Mouse (Mus musculus) cerebellum, adult 2 months (tissue): Measurements from ENCODE around the gene Prkag2.

ENCODE experiments used
- CTCF ChIP-seq: fragments of 200-500 bp; IDR thresholded peaks from 2 replicates; pipeline ENCODE4 v1.5.1; 2011; ENCODE audit warnings: low read depth, mild to moderate bottlenecking, control low read depth, low read length, moderate library complexity, borderline replicate concordance; ENCODE audit not compliant: insufficient read depth
- POLR2A ChIP-seq: fragments of 200-500 bp; IDR thresholded peaks from 2 replicates; pipeline ENCODE4 v1.6.1; 2011; ENCODE audit warnings: low read length, control low read depth, borderline replicate concordance; ENCODE audit not compliant: insufficient read depth

DNA sequence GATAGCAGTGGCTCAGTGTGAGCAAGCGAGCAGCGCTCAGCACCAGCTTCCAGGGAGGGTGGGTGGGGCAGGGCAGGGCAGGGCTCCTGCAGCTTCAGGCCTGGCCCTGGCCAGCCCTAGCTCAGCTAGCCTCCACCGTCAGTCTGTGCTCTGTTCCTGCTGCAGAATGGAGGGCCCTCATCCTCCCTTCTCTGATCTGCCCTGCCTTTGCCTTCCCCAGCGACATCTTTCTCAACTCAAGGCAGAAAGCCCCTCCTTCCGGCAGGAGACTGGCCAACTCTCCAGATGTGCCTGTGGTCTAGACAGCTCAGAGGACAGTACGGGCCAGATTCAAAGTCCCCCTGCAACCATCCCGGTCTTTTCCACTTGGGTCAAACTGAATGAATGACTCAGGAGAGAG lies 42.0 kb downstream of the Prkag2 start:
- TF ChIP-seq CTCF, result no peak
- no peak for TF ChIP-seq POLR2A
